Mouse (Mus musculus) retina, postnatal 1 day (tissue): ENCODE measurements around the gene Dlgap1.
A peak's percentile ranks its signal among the peaks of the same experiment; 100 is the strongest.

Source experiments
- DNase-seq: peaks from one replicate; pipeline ENCODE4 v3.0.0-alpha.2; 2012

The Dlgap1 gene

DNA sequence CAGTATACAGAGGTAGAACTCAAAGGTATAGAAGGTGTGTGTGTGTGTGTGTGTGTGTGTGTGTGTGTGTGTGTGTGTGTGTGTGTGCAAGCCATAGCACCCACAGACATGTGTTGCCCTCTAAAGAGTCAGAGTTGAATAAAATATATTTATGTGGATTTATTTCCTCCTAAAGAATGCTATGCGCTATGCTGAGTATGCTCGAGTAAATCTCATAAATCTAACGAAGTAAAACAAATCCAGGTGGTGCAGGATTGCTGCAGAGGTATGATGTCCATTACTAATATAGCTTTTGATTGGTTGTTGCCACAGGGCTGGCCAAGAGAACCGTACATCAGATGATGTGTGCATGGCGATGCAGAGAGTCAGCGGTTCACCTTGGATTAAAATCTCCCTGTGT, 222.4 kb downstream of the Dlgap1 start:
- peak; percentile 18 for DNase-seq

DNA sequence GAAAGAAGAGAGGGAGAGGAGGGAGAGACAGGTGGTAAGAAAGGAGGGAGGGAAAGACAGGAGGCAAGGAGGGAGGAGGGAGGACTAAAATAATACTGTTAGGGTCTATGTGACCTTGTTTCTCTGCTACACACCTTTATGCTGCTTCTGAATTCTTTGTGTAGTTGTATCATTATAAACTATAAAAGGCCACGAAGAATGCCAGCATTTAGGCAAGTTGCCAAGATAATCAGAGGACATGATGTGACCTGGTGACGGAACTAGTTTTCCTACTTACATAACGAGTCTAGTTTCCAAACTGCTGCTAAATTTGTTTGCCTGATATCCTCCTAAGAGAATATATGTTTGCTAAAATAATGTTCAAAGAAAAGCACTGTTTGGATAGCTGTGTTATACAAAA, 254.0 kb downstream of the Dlgap1 start:
- no peak for DNase-seq

DNA sequence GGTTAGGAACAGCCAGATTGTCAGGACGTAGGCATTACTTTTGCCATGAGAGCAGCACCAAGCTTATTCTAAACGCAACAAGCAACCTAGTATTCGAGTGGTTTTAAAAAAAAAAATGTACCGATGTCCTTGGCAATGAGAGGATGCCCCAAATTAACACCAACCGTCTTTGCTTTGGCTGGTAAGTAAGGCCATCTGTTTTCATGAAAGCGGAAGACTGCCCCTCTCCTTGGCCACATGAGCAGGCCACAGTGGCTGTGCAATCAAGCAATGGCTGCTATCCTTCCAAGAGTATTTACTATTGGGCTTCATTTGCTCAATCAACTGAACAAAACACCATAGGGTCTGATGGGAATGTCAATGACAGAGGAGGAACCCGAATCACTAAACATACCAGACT, 278.5 kb downstream of the Dlgap1 start:
- DNase-seq: no peak

DNA sequence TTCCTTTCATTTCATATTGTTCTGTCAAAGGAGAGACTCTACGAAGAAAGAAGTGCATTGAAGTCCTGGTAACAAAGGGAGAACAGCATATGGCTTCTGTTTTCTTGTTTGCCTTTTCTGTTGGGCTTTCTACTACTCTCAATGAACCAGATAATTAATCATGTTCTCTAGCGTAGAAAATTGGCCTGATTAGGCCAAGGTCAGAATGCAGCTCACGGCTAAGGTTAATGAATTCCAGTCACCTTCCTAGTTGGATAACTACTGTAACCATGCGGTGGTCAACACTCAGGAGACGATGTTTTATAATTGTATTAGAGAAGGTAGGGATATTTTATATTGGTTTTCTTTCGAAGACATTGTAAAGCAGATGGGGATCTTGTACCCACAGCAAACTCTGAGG, 279.4 kb downstream of the Dlgap1 start:
- peak; percentile 43 for DNase-seq

DNA sequence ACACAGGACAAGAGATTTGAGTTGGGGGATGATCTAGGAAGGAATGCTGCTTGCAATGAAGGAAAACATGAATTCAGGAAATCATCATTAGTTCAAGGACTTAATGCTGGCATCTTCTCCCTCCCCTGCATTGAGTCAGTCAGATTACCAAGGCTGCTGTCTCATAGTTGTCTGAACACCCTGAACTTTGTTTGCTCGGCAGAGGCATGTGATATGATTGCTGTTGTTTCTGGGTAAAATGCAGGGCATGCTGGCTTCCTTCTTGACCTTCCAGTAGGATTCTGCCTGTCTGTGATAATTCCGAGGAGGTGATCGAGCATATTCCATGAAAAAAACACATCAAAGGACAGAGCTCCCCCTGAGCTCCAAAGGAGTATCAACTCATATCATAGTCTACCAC, 283.6 kb downstream of the Dlgap1 start:
- no peak for DNase-seq

DNA sequence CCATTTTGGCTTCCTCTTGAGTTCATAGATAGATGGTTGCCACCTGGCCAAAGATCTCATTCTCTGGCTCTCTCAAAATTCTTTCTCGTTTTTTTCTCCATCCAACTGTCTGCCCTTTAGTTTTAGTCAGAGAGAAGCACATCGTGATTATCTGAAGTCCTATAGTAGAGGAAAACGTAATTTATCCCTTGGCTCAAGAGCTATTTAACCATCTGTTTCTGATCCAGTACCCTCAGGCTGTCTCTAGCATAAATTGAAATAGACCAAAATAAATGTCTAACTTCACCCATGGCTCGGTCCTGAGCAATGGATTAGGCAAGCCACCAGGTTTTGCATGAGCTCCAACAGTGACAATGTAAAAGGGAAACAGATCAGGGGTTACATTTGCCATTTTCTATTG, 287.5 kb downstream of the Dlgap1 start:
- DNase-seq: no peak

DNA sequence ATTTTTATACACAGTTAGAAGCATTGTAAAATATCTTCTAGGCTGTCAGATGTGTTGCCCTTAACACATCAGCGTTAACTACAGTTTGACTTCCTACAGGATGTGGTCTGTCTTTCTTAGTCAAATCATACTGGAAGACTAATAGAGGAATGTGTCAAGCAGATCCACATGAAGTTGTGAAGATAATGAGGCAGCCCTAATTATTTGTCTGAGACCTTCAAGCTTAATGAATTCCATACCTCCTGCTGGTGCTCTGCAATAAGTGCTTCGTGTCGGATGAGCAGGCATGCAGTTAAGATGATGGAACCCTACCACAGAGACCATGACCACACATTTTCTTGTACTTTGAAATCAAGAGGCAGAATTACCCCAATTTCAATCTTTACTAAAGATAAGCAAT, 294.3 kb downstream of the Dlgap1 start:
- peak; percentile 72 for DNase-seq

DNA sequence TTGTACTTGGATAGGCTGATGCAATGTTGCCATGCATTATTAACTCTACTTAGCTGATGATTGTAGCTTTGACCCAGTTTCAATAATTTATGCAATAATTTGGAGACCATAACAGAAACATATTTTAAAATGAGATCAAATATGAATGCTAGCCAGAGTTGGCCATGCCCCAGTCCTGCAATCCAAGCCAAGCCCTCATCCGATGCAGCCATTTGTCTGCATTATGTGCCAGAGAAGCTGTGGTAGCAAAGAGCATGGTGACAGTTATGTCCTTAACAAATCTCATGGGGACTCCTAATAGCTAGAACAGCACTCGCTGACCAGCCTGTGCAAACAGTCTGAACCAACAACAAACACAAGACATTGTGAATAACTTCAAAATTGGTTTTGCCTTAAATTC, 303.3 kb downstream of the Dlgap1 start:
- DNase-seq: no peak

DNA sequence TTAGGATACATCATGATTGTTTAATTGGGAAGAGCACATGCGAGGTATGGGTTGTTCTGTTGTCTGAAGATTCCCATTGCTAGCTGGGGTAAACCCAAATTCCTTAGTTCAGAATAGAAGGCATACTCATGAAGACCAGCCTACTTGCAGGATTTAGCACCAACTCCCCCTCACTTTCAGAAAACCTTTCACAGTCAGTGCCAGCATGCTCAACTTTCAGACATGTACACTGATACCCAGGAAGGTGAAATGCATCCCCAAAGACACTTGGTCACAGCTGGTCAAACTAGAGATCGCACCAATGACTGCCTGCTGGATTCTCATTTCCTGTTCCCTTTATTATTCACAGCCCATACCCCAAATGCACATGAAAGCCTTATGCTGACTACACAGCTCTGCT, 318.8 kb downstream of the Dlgap1 start:
- DNase-seq: no peak

DNA sequence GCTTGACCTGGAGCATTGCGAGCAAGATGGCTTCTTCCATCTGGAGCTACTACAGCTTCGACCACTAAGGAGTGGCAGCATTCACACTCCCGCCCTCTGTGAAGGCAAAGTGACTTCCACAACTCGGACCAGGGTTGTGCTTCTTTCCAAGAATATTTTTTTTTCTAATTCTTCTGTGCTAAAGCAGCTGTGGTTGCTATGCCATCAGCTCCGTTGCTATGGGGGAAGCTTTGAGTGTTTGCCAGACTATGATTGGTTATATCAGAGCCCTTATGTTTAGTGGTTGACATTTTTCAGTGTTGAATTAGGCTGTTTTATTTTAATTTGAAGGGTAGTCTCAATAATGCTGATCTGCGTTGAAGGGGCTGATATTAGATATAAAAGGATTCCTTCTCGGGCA, 325.2 kb downstream of the Dlgap1 start:
- DNase-seq: no peak

DNA sequence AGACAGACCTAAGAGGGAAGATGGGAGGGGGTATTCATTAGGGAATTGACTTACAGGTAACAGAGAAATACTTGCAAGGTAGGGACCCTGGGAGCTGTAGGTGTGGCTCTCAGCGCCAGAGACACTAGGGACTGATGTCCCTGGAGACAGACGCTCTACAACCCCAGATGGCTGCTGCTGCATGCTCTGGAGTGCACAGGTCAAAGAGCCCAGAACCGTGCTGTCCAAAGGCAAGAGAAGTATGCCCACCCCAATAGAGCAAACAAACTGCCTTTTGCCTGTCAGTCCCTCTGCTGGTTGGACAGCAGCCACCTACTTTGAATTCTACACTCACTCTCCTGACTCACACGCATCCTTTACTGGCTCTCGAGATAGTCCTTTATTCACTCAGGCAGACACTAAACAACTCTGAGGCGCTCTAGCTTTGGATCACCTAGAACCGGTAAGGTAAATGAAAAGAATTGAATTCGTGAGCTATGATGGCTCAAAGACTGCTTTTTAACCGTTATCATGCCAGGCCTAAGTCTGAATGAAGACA, 333.1 kb downstream of the Dlgap1 start:
- no peak for DNase-seq

DNA sequence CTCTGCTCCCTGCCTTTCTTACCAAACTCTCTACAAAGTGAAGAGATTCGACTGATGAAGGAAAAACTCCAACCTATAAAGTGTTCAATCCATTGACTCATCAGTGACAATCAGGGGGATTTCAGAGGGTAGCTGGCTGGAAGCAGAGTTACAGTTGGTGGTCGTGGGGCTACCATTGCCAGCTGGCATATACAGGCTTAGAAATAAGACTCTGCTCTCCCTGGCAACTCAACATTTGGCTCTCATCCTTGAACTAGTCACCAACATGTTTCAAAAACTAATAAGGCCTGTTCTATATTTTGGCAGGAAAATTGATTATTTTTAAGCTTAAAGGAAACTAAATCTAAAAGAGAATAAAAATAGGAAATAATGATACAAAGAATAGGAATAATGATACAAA, 333.8 kb downstream of the Dlgap1 start:
- no peak for DNase-seq

DNA sequence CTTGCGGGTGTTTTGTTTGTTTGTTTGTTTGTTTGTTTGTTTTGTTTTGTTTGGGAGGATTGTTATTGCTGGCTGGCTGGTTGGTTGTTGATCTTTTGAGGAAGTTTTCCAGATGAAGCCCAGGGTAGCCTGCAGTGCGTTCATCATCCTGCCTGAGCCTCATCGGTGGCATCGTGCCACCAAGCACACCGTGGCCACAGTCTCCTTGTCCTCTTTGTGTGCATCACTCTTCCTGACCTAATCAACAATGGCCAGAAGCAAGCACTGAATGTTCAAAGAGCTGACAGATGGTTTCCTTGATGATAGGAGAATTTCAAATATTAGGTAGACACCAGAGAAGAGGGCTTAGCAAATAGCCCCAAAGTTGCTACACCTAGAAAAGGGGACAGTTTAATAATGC, 336.1 kb downstream of the Dlgap1 start:
- DNase-seq: no peak

DNA sequence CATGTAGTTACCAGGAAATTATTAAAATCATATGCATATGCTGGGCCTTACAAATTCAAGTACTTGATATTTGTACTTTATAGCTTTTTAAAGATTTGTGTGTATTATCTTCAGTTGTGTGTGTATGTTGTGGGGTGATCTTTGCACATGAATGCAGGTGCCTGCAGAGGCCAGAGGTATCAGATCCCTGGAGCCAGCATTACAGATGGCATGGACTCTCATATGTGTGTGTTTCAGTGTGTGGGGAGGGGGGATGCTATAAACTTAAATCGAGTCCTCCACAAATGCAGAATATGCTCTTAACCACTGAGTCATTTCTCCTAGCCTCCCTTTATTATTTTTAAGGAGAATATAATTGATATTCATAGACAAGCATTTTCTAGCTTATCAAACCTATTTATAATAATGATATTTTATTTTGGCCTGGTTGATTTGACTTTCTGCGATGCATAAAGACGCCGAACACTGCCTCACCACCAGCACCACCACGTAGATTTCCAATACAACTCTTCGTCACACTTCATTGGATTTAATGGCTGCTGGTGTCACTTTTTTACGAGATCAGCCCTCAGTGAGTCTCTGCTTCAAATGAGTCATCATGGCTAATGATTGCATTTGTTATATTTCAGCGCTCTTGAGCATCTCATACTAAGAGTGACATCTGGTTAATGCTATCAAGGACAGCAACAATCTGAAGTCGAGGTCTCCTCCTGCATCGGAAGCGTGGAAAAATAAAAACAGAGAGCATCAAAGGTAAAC, 338.7 kb downstream of the Dlgap1 start:
- DNase-seq: no peak

DNA sequence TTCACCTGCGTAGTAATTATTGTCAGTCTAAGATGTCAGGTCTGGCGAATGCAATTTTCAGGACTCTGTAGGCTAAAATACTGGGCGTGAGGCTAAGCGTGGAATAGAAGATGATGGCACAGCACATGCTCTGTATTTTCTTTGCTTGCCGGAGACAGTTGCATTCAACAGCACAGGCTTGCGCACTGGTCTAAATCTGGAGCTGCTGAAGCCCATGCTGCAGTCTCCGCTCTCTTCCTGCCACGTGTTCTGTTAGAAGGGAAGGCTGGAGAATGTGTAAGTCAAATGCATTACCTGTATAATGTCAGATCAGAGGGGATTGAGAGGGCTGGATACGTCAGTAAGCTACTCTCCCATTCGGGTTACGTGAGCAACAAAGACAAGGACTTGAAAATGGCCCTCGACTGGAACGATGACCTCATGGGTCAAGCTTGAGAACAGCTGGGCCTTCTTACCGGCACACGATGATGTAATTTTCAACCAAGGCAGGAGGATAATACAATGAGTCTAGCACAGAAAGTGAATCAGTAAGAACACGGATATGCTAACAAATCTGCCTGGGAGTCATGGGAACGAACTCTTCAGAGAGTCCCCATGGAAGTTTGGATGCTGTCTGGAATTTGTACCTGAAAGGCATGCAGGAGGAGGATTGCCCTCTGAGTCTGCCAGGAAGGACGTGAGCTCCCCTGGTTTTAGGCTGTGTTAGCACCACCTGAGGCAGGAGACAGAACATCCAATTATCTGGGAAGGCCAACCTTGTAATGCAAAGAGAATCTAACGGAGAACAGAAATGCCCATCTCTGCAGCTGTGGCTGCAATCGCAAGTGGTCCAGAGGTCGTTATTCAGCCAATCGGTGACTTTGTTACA, 339.7 kb downstream of the Dlgap1 start:
- peak; percentile 29 for DNase-seq

DNA sequence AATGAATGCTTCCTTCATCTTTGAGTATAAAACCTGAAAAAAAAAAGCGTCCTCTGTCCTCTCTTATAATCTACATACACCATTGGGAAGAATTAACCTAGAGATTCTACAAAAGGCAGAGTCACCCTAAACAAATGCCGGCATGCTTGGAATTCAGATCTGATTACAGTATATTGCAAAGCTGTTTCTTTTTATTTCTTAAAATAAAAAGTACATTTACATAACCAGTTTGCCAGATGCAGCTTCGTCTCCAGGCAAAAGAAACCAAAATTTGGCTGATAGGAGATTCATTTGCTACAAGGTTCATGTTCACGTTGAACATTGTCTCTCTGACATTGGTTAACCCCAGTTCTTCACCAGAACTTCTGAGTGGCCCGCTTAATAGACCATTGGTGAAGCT, 347.5 kb downstream of the Dlgap1 start:
- no peak for DNase-seq

DNA sequence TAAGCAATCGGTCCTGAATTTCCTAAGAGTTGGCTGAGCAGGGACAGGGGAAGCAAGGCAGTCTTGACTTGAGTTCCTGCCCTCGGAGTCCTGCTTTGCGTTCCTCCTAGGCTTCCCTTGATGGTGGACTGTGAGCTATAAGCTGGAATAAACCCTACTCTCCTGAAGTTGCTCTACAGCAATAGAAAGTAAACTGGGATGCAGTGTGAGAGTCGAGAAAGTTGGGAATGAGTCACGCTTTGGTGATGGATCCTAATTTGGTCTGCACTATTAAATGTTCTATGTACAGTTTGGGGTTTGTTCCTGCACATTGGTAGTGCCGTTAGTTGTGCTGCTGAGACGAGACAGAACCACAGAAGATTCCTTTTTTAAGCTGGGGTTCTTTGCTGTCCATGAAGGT, 348.9 kb downstream of the Dlgap1 start:
- no peak for DNase-seq

DNA sequence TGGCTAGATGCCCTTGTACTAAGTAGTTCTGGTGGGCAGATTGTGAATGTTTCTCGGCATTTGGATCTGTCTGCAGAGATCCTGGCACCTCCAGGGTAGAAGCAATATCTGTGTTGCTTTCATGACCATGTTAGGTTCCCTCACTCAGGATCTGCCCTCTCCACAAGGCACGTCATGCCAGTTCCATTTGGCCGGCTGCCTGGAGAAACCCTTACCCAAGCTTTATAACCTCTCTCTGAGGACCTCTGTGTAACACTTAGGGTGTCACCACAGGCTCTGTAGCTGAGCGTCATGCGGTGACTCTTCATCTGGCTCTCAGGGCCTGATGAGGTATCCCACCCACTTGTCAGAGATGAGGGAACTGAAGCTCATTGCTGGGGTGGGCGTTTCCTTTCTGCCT, 353.1 kb downstream of the Dlgap1 start:
- no peak for DNase-seq

DNA sequence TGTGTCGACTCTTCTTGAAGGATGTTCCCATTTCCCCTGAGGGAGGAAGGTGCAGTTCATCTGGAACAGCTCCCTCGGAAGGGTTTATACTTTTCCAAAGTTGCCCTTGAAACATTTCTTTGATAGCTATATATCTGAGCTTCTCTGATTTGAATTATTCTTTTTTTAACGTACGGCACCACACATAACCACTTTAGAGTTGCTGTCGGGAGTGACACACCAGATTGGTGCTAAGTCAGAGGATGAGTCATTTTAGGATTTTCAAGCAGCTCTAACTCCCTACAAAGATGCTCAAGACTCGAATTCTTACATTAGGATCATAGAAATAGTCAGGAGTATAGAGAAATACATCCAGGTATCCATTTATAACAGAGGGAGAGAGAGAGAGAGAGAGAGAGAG, 364.6 kb downstream of the Dlgap1 start:
- no peak for DNase-seq

DNA sequence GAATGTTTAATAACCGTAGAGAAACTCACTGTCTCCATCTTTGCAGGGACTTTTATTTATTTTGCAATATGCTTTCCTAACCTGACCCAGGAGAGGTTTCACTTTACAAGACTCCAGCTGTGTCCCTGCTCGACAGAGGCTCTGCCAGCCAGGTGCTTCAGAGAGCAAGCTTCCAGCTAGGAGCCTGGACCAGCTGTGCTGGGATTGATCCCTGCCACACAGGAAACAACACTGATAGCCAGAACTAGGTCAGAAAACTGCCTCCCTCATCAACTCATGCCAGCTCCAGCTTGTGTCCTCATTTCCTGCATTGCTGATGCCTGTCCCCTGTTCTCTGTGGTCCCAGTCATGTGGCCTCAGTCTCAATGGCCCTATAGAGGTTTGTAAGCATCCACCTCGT, 365.3 kb downstream of the Dlgap1 start:
- peak; percentile 48 for DNase-seq

DNA sequence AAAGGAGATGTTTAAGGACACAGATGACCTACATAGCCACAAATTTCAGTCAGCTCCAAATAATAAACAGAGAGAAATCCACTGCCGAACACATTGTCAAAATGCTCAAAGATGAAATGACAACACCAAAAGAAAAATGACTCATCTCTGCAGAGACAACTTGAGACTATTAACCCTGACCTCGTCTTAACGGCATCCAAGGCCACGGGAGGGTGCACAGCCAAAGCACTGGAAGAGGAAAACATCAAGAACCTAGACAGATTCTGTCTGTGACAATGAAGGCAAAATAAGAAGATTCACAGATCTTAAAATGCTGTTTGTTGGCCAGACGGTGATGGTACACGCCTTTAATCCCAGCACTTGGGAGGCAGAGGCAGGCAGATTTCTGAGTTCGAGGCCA, 370.9 kb downstream of the Dlgap1 start:
- no peak for DNase-seq

DNA sequence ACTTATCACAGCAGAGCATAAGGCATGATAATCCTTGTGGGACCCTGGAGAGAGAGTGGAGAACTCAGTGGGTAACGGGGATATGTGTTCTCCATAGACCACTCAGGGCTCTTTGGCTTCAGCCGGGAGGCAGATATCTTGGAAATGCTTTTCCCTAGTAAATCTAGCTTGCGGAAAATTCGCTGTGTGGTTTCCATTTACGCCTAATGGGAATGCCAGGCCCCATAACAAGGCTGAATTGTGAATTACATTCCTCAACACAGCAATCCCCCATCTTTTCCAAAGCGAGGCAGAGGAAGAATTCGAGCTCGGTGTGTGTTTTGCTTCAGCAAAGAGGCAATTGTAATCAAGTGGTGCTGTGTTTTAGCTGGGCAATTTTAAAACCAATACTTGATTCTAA, 372.4 kb downstream of the Dlgap1 start:
- no peak for DNase-seq

DNA sequence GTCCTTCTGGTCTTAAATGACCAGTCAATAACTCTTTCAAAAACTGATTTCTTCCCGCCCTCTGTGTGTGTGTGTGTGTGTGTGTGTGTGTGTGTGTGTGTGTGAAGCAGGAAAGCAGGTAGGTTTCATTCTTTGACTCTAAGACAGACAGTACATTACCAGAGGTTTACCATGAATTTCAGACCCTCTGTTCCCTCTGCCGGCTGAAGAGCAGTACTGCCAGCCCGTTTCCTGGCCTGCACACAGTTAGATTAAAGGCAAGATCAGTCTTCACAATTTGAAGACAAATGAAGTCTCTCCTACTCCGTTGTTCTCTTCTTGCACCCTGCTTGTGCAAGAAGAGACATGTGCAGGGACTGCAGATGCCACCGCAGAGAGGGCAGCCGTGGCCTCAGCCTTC, 373.0 kb downstream of the Dlgap1 start:
- DNase-seq: no peak

DNA sequence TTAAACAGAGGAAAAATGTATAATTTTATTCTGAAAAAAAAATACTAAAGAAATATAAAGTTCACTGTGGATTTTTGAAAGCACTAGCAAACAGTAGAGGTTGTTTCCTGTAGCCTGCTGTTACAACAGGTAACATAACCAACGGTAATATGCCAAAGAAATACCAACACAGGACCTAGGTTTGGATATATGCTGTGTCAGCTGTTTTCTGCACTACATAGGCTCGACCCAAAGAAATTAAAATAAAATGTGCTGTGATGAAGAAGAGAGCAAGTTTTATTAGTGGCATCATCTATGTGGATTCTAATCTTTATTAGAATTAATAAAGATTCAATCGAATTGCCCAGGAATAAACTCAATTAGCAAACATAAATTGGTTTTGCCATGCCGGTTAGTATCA, 378.5 kb downstream of the Dlgap1 start:
- no peak for DNase-seq
